Mouse (Mus musculus) urinary bladder, adult 2 months (tissue): Measurements from ENCODE around the gene Hirip3. TPM values are rescaled to one million over a fixed set of nuclear protein-coding genes. Genes with fewer than 3 reads are reported as not detected.
A peak's percentile ranks its signal among the peaks of the same experiment; 100 is the strongest.
"Not testable (repeated sequence)": the region's sequence is repeated elsewhere in the genome, so short reads cannot be mapped to it uniquely, and the experiment has no call there.

Source experiments
- DNase-seq: peaks from one replicate; pipeline ENCODE4 v3.0.0; 2022; ENCODE audit warnings: low spot score
- polyA plus RNA-seq: library from polyadenylated mRNA; depleted of rRNA; stranded (reverse); fragments of >200 nt; gene quantifications from 2 replicates; pipeline ENCODE4 v1.2.3, GENCODE M21; 2012

The Hirip3 gene
- polyA plus RNA-seq, 1 experiment: 18.0 TPM

GRCm38 (mm10) chr7:126855641-126856040, 6.1 kb upstream of the Hirip3 start:
- no peak for DNase-seq

DNA sequence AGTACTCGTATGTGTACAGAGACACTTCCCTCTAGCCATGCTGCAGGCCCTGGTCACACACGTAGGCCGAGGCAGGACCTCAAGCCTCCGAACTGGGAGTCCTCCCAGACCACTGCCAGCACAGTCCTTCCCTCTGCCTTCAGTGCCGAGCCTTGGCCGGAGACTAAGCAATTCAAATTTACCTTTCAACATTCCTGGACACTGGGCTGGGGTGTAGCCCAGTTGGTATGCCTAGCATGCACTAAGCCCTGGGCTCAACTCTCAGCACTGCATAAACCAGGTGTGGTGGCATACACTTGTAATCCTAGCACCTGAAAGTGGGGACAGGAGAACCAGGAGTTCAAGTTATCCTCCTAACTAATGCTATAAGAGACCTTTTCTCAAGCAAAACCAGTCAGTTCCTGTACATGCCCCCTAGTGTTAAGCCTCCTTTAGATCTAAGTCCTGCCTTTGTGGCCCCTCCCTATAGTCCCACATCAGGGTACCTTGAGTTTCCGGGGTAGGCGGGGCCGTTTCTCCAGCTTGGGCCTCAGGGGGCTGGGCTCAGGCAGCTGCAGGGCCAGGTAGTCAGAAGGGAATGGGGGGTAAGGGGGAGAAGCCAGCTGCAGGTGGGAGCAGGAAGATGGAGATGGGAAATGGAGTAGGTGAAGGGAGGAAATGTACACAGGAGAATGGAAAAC, 4.9 kb upstream of the Hirip3 start:
- DNase-seq: no peak

- no peak for DNase-seq
Measured at GRCm38 (mm10) chr7:126860987-126861386, 785 bp upstream of the Hirip3 start.

GRCm38 (mm10) chr7:126862147-126862784, 494 bp downstream of the Hirip3 start, which contains the start of gene Ino80e:
TSS of gene Ino80e (minus strand) at chr7:126862377.
- peak; percentile 80 for DNase-seq

- no peak for DNase-seq
Measured at GRCm38 (mm10) chr7:126863791-126864190, 2.0 kb downstream of the Hirip3 start.

DNA sequence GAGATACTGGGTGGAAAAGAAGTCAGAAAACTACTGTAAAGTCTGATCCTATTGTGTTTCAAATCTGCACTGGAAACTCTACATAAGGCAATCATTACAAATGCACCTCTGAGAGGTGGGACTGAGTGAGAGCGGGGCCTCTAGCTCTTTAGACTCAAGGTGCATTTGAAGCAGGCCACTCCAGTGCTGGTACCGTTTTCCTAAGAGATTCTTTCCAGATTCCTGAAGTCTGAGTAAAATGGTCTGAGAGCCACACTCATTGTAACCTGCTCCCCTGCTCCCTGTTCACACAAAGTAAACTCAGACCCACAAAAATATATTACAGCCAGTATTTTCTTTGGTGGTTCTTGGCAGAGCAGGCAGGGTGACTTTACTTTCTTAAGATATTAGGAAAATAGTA, 5.8 kb downstream of the Hirip3 start:
- DNase-seq: no peak

DNA sequence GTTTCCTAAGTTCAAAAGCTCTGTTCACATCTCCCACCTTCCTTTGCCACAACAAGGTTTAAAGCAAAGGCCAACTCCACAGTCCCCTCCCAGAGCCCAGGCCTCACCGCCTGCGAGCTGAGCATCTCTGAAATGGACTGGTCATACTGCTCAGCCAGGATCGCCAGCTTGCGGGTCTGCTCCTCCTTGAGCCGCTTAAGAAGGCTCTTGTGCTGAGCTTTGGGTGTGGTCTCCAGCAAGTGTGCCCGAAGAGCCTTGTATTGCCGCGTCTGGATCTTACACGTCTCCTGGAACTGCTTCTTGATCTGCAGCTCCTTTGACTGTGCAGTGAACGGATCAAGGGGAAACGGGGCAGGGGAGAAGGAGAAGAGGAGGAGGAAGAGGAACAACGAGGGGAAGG, 6.2 kb downstream of the Hirip3 start:
- DNase-seq: no peak

DNA sequence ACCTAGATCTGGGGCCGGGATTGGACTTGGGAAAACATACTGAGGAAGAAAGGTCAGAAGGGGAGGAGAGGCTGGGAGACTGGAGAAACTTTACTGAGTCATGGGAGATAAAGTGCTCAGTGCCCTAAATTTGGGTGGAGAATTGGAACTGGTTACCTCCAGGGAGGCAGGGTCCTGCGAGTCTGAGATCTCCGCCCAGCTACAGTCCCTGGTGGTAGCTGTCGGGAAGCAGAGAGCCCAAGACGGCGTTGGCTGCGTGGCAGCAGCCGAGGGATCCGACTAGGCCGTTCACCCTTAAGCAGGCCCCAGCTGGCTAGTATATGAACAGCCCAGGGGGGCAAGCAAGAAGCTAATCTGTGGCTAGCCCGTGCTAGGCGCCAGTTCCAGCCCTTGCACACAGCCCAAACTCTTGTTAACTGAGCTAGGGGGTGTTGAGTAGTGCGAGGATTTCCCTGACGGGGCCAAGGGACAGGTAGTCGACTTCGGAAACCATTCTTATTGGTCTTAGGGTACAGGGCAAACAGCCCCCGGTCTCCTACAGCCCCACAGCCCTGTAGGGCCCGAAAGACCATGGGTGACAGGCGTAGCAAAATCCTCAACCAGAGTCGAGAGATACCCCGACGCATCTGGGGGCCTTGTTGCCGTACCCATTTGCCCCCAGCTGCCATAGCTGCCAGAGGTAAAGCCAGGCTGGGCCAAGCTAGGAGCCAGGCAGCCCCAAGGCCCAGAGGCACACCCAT, 8.2 kb downstream of the Hirip3 start:
- no peak for DNase-seq

DNA sequence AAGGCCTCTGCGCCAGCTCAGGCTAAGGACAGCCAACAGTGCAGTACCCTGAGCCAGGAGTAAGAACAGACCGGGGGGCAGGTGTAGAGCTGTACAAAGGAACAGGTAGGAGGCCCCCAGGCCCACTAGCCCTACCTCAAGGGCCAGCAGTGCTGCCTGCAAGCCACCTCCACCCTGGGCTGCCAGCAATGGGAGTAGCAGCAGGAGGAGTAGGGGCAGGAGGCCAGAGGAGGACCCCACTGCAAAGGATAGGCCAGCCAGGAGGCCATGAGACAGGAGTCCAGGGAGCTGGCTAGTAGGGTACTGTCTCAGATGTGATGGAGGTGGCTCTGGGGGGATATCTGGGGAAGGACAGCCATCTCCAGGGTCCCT, 8.7 kb downstream of the Hirip3 start:
- DNase-seq: no peak

DNA sequence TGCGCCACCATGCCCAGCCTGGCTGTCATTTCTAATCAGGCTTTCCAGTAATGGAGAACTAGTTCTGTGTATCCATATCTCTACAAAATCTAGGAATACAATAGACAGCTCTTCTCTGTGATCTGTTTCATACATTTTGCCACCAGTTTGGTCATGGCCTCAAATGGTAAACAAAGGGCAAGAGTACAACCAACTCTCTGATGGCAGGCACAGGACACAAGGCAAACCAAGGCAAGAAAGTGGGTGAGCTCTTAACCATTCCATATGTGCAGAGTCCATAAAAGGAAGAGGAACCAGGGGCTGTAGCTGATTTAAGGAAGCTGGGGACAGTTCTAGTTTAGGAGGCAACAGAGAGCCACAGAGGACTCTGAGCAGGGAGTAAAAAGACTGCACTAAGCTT, 15.5 kb downstream of the Hirip3 start:
- DNase-seq: no peak

GRCm38 (mm10) chr7:126881040-126881439, 19.3 kb downstream of the Hirip3 start:
- no peak for DNase-seq

GRCm38 (mm10) chr7:126883731-126884181, 22.0 kb downstream of the Hirip3 start:
- no peak for DNase-seq

DNA sequence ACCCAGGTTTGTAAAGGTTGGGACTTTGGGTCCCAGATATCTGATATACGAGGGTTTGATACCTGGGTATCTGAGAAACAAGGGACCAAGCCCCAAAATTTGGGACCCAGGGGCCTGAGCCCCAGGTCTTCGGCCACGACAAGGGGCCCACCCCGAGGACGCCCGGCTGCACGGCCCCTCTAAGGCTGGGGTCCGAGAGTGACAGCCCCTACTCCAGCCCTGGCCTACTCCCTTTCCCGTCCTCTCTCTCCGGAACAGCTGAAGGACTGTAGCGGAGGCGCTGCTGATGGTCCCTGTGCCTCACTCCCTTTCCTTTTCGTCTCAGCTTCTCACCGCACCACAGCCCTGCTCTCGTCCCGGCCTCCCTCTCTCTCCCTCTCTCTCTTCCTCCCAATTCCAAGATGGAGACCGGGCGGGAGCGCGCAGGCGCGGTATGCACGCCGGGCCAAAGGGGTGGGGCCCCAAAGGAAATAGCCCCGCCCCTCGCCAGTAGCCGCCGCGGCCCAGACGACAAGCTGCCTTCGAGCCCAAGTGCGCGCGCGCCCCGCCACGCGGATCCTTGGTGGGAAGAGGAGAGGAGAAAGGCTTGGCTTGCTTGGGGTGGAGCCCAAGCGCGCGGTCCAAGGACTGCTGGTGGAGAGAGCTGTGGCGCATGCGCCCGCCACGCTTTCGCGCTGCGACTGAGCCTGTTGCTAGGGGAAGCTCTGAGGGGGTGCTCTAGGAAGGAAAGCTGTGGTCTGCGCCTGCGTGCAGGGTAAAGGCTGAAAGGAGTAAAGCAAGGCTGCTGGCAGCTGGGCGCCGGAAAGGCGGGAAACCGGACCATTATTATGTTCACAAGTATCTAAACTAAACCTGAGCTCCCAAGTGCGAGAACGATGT, 22.8 kb downstream of the Hirip3 start, which contains the start of gene Taok2:
Gene Taok2, minus strand, starts transcription at position 418 of the 879 bp plus-strand sequence.
- peak; percentile 97 for DNase-seq

DNA sequence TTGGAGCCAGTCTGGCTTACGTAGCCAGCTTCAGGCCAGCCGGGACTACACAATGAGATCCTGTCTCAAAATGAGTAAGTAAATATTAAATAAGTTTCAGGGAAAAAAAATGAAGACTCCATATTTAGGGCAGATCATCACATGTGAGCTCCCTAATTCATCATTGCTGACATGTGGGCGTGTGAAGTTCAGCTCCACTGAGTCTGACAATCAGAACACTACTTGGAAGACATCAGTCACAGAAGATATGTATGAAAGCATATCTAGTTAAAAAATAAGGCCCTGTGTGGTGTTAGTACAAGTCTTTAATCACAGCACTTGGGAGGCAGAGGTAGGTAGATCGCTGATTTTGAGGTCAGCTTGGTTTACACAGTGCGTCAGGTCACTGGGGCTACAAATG, 25.5 kb downstream of the Hirip3 start:
- DNase-seq: no peak

DNA sequence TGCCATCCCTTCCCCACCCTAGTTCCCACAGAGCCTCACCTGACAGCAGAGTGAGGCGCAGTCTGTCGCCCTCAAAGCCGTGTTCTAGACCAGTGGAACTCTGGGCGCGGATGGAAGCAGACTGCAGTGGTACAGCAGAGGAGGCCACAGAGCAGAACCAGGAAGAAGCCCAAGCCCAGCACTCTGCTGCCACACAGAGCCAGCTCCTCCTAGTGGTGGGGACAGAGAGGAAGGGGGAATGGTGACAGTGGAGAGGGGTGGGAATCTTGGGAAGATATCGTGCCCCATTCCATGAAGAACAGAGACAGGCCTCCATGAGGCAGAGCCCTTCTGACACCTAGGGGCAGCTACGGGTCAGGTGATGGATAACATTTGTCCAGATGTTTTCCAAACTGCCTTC, 27.1 kb downstream of the Hirip3 start:
- no peak for DNase-seq

- DNase-seq: no peak
Measured at GRCm38 (mm10) chr7:126896912-126897311, 35.1 kb downstream of the Hirip3 start.

DNA sequence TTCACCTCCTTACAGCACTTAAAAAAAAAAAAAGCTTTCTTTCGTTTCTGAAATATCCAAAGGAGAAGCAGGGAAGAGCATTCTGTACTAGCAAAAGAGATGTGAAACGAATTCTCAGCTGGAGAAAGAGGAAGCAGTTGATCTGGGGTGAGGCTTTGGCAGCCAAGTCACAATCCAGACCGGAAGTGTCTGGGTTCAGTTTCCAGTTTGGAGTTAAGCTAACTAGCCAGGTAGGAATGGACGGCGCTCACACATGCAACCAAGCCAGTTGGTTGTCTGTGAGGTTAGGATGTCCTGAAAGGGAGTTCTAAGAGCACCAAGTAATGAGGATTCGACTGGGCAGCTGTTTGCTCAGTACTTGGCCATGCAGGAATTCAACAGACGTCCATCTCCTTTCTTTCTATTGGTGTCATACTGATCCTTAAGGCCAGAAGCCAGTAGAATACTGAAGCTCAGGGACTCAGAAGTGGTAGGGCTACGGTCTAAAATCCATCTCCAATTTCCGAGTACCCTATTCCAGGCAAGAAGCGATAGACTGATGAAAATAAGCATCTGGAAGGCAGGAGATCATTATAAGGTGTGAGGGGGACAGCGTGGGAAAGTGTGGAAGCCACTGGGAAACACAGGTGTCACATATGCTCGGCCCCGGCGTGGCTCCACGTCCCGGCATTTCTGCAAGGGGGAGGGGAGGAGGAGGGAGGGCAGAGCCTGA, 35.8 kb downstream of the Hirip3 start:
- no peak for DNase-seq

- peak; percentile 97 for DNase-seq
Measured at GRCm38 (mm10) chr7:126898102-126898990, 36.6 kb downstream of the Hirip3 start.

DNA sequence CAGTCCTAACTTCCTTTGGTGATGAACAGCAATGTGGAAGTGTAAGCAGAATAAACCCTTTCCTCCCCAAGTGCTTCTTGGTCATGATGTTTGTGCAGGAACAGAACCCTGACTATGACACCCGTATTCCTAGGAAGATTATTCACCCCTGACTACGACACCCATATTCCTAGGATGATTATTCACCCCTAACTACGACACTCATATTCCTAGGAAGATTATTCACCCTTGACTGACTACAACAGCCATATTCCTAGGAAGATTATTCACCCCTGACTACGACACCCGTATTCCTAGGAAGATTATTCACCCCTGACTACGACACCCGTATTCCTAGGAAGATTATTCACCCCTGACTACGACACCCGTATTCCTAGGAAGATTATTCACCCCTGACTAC, 38.0 kb downstream of the Hirip3 start:
- not testable (repeated sequence) for DNase-seq

DNA sequence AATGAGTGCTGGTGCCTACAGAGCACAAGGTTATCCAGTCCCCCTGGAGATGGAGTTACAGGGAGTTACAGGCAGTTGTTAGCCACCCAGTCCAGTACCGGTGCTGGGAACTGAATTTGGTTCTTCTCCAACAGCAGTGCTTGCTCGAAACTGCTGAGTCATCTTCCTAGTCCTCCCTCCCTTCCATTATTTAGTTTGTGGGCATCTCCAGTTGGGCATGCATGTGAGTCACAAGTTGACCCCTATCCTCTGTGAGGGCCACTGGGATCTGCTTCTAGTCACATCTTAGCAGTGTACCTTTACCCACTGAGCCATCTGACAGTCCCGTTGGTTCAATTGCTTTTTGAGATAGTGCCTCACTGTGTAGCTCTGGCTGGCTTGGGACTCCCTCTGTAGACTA, 43.8 kb downstream of the Hirip3 start:
- no peak for DNase-seq
